8 mouse cellular contexts compared by ENCODE assay signal in the genomic region with DNA sequence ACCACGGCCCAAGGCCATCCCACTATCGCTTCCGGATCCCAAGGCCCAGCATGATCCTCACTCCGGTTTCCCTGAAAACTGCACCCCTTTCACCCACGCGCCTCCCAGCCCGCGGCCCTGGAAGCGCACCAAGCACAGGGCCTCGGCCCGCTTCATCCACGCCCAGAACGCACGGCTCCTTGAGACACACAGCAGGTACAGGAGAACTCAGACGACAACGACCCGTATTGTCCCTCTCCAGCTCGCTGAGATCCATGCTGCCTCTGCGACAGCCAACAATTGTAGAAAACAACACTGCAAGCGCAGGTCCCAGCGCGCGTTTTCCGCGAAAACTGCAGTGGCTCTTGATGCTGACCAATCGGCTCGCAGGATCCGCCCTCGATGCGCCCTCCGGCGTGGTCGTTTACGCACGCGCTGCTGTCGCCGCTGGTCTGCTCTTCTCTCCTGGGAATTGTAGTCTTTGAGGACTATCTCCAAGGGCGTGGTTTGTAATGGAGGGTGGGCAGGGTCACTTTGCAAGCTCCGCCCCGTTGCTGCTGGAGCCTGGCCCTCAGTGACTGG. TPM values are rescaled to one million over a fixed set of nuclear protein-coding genes. Genes with fewer than 3 reads are reported as not detected.
DNase-seq lines count a peak whose midpoint lies in the region; ATAC-seq and TF ChIP-seq lines count a peak whose summit lies in the region.

No protein-coding gene starts in this region.

- TF ChIP-seq CTCF in lung, adult 2 months (IDR thresholded peaks at IDR 0.05; ENCODE audit: insufficient read depth, low read length): no peak

- under 1% methylated on average over 41 of the region's 41 CpGs for WGBS in forebrain, embryonic 14.5 days
- WGBS in lung, adult 2 months: under 1% methylated on average over 41 of the region's 41 CpGs

- peak; percentile 96 for DNase-seq in MEL-GATA-1-ER (ENCODE audit: extremely low read depth, low read depth)
- peak; percentile 96 for DNase-seq in cerebellum, adult 11-12 months
- peak; percentile 99 for DNase-seq in forebrain, embryonic 14.5 days (ENCODE audit: low spot score)
- peak; percentile 90 to 91 for DNase-seq in heart, postnatal 14 days
- peak; percentile 93 to 97 for DNase-seq in layer of hippocampus, adult 18-20 months (ENCODE audit: low spot score in 2 of 2)
- DNase-seq in lung, adult 2 months: peak; percentile 88
- DNase-seq in thymus, postnatal 10 days (ENCODE audit: low spot score in 2 of 2): peak; percentile 84 to 86

- peak overlapping the region; percentile 63 for H3K4me3 ChIP-seq in forebrain, embryonic 14.5 days (ENCODE audit: low read depth, low read length)
- peak overlapping the region; percentile 65 for H3K4me3 ChIP-seq in lung, adult 2 months (replicated peaks; ENCODE audit: extremely low read depth, low read depth, low read length)

- peak overlapping the region; percentile 65; the same call in 1 of the 2 replicates for H3K27ac ChIP-seq in forebrain, embryonic 14.5 days (ENCODE audit: low read depth, low read length)

- peak; percentile 61; the same call in 1 of the 2 replicates for TF ChIP-seq POLR2A in lung, adult 2 months (IDR thresholded peaks at IDR 0.05; ENCODE audit: borderline replicate concordance, extremely low read depth, low read depth, low read length)

- H3K4me2 ChIP-seq in forebrain, embryonic 14.5 days (ENCODE audit: low read length): peak overlapping the region; percentile 92

- peaks cover 17% of the 10 kb centered on the region for H3K4me1 ChIP-seq in forebrain, embryonic 14.5 days (ENCODE audit: control insufficient read depth, insufficient read depth, low read length)
- peaks cover 9% of the 10 kb centered on the region for H3K4me1 ChIP-seq in lung, adult 2 months (ENCODE audit: control insufficient read depth, insufficient read depth, low read length)

- peak; percentile 88 for ATAC-seq in forebrain, embryonic 14.5 days
- ATAC-seq in neutrophil, adult 5-6 weeks (ENCODE audit: extremely low read depth, insufficient number of reproducible peaks, low FRiP score, poor library complexity, severe bottlenecking): peak; percentile 89

- no peaks in the 10 kb centered on the region for H3K27me3 ChIP-seq in forebrain, embryonic 14.5 days (replicated peaks; ENCODE audit: control insufficient read depth, insufficient read depth, low read length)

- H3K36me3 ChIP-seq in forebrain, embryonic 14.5 days (ENCODE audit: control insufficient read depth, insufficient read depth, low read length): peaks cover 13% of the 10 kb centered on the region

- intact Hi-C loops in heart, postnatal 14 days (cut with DNase I): no loop called here

- H3K9me3 ChIP-seq in forebrain, embryonic 14.5 days (replicated peaks; ENCODE audit: control insufficient read depth, low read length): no peaks in the 10 kb centered on the region

- peak overlapping the region; percentile 77 for H3K9ac ChIP-seq in forebrain, embryonic 14.5 days (ENCODE audit: low read length)

RNA-seq across cellular contexts. Expression of gene Gm49661, which starts 3.4 kb away (rescaled TPM):
- polyA plus RNA-seq in forebrain, embryonic 14.5 days (2014; fragmentation: Nextera tagmentation; extraction: Ambion mirVana): not detected in 2 replicates
- total RNA-seq in heart, postnatal 14 days (2021): 1 to 10 TPM; 1.1 to 2.7 TPM
- not detected for total RNA-seq in layer of hippocampus, adult 18-20 months (2021)
- polyA plus RNA-seq in lung, adult 2 months (2012; rRNA removed): not detected in 2 replicates
- not detected in 2 replicates for total RNA-seq in neutrophil, adult 5-6 weeks (2017)

RNA-seq across cellular contexts. Expression of gene Prdx2, which starts 3.6 kb away (rescaled TPM):
- 1,735 and 2,101 TPM in 2 replicates for polyA plus RNA-seq in forebrain, embryonic 14.5 days (2014; fragmentation: Nextera tagmentation; extraction: Ambion mirVana)
- total RNA-seq in heart, postnatal 14 days (2021): 100 to 1,000 TPM; 627 to 727 TPM
- total RNA-seq in layer of hippocampus, adult 18-20 months (2021): 100 to 1,000 TPM; 319 to 358 TPM
- polyA plus RNA-seq in lung, adult 2 months (2012; rRNA removed): 93.2 and 117 TPM in 2 replicates
- 92.5 and 96.9 TPM in 2 replicates for total RNA-seq in neutrophil, adult 5-6 weeks (2017)

RNA-seq across cellular contexts. Expression of gene Rnaseh2a, which starts 3.8 kb away (rescaled TPM):
- 93.3 and 111 TPM in 2 replicates for polyA plus RNA-seq in forebrain, embryonic 14.5 days (2014; fragmentation: Nextera tagmentation; extraction: Ambion mirVana)
- 10 to 100 TPM; 39.7 to 50.7 TPM for total RNA-seq in heart, postnatal 14 days (2021)
- 10 to 100 TPM; 41.8 to 46.2 TPM for total RNA-seq in layer of hippocampus, adult 18-20 months (2021)
- polyA plus RNA-seq in lung, adult 2 months (2012; rRNA removed): 27.4 and 30.4 TPM in 2 replicates
- 26.5 and 36.0 TPM in 2 replicates for total RNA-seq in neutrophil, adult 5-6 weeks (2017)

RNA-seq across cellular contexts. Expression of gene Junb, which starts 12.7 kb away (rescaled TPM):
- 5.0 and 6.5 TPM in 2 replicates for polyA plus RNA-seq in forebrain, embryonic 14.5 days (2014; fragmentation: Nextera tagmentation; extraction: Ambion mirVana)
- 10 to 100 TPM; 11.2 to 13.9 TPM for total RNA-seq in heart, postnatal 14 days (2021)
- 100 to 1,000 TPM; 102 to 103 TPM for total RNA-seq in layer of hippocampus, adult 18-20 months (2021)
- polyA plus RNA-seq in lung, adult 2 months (2012; rRNA removed): 80.8 and 125 TPM in 2 replicates
- 867 and 1,013 TPM in 2 replicates for total RNA-seq in neutrophil, adult 5-6 weeks (2017)

RNA-seq across cellular contexts. Expression of gene Rtbdn, which starts 19.0 kb away (rescaled TPM):
- polyA plus RNA-seq in forebrain, embryonic 14.5 days (2014; fragmentation: Nextera tagmentation; extraction: Ambion mirVana): 0.47 and 0.73 TPM in 2 replicates
- total RNA-seq in heart, postnatal 14 days (2021): not detected
- 1 to 10 TPM in 1 of 2 experiments, under 1 TPM in 1; 0.87 to 1.1 TPM for total RNA-seq in layer of hippocampus, adult 18-20 months (2021)
- polyA plus RNA-seq in lung, adult 2 months (2012; rRNA removed): not detected in 2 replicates
- not detected in 2 replicates for total RNA-seq in neutrophil, adult 5-6 weeks (2017)

Comparison
In these comparisons a context has a peak if more than half of its experiments do, and no peak if none do; other contexts are left out.
1. Peak in every context shown above with its lines: DNase-seq, ATAC-seq, H3K4me3 ChIP-seq and H3K27ac ChIP-seq.